Mouse (Mus musculus) left cerebral cortex, postnatal 10 days (tissue): ENCODE data around the gene Tns1. TPM values are rescaled to one million over a fixed set of nuclear protein-coding genes. Genes with fewer than 3 reads are reported as not detected.

Source experiments
- DNase-seq, 2 experiments: peaks; one replicate each; pipeline ENCODE4 v3.0.0; 2021 to 2022; ENCODE audit warnings: low spot score in 2 of 2, mixed read lengths in 1 of 2; ENCODE audit errors: extremely low spot score in 1 of 2
- intact Hi-C: fragments of 180-260 bp; cut with DNase I; formaldehyde crosslinking; loops from one replicate; pipeline ENCODE4 v1.15.1; 2025
- total RNA-seq, 2 experiments: library from RNA; stranded (reverse); gene quantifications; 2 replicates each; pipeline ENCODE4 v1.2.3; 2021

Gene Tns1
- total RNA-seq, 2 experiments from 2014 or later, result 29.3 to 29.8 TPM

DNA sequence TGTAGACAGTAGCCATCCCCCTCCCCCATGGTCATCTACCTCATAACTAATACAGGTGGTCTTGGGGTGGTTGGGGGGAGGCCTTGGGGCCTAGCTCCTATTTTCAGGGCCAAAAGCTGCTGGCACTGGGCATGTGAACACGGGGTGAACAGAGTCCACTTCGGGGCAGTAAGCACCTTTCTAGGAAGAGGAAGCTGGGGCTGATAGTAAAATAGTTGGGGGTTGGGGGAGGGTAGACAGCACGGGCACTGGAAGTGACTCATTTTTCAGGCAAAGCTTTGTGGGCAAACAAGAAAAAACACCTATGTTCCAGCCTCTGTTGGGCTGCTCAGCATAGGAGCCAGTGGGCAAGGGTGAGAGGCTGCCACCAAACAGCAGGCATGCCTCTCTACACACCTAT, 187.7 kb downstream of the Tns1 start:
- intact Hi-C loops, result no loop called here

GRCm38 (mm10) chr1:73935442-73936080, 188.7 kb downstream of the Tns1 start:
- intact Hi-C loops, result no loop called here
- DNase-seq, result peak in 1 of 2 experiments; percentile 17

More for the DNA sequence above, 187.7 kb downstream of the Tns1 start:
- no peak for DNase-seq

DNA sequence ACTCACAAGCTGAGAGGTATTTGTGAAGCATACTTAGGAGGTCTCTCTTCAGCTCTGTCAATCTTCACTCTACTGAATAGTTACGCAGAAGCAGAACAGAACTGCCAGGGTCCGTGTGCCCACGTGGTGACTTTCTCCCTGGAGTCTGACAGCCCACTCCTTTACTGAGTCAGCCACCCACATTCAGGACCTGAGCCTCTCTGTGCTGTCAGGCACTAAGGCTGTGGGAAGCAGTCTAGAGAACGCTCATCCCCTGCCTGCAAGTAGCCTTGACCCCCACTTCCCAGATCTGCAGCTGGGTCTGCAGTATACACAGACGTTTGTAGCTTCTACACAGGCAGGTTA, 191.1 kb downstream of the Tns1 start:
- DNase-seq, result no peak
- intact Hi-C loops, result no loop called here

DNA sequence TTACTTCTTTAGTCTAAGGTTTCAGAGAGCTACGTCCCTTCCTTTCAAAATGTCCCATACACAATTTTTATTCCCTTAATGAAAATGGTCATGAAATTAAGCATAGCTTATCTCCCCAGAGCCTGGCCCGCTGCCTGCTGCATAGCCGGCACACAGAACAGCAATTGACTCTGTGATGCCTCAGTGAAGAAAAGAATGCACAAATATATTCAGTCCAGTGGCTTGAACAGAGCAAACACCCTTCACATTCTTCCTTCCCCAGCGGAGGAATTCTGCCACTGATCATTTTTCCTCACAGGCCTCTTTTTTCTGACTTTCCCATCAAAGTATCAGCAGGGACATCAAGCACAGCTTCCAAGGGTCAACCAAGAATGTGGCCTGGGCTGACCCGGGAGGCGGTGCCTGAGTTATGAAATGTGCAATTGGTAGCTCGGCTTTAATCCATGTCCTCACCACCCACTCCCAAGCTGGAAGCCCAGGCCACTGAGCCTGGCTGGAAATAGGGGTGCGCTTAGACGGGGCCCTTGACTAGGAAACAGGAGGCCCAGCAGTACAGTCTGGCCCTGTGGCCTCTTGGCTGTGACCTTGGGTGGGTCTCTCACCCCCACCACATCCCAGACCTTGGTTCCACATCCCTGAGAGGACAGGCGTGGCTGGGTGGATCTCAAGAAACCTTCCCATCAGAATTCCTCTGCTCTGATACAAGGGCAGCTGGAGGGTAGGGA, 191.7 kb downstream of the Tns1 start:
- intact Hi-C loops, result no loop called here
- peak in 1 of 2 experiments; percentile 67 for DNase-seq

DNA sequence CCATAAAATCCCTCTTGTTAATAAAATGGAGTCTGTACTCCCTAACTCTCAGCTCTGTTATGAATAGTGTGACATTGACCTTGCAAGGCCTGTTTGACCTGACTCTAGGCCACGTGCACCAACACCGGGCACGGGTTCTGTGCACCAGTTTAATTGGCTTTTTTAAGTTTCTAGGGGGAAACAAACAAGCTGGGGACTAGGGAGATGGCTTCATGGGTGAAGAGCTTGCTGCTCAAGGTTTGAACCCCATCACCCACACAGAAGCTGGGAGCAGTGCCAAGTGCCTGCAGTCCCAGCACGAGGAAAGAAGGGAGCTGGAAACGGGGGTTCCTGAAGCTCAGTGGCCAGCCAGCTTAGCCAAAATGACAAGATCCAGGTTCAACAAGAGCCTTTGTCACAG, 192.4 kb downstream of the Tns1 start:
- no peak for DNase-seq
- intact Hi-C loops, result no loop called here

DNA sequence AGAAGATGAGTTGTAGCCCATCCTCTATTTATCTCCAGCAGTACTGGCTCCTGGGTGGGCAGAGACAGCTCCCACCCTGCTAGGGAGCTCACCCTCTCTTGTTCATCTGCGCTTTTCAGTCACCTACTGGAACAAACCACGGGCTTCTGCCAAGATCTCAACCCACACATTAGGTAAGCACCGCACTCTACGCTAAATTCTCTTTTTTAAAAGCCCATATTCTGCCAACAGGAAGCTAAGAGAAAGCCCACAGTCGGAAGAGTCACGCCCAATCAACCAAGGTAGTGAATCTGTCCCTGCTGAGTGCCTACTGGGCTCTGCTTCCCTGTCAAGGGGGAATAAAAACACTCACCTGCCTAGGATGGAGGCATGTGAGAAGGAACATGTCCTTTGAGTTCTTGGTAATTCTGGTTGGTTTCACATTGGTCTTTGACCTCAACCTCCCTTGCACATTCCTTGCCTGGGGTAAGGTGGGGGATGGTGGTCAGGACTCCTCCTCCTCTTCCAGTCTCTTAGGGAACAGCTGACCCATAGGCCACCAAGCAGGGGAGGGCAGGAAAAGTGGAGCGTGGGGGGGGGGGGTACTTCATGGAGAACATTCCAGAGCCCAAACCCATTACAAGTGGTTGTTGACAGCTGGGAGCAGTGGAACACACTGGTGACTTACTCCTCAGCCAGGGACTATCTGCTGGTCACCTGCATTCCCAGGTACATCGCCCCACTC, 193.7 kb downstream of the Tns1 start:
- intact Hi-C loops, result no loop called here

DNA sequence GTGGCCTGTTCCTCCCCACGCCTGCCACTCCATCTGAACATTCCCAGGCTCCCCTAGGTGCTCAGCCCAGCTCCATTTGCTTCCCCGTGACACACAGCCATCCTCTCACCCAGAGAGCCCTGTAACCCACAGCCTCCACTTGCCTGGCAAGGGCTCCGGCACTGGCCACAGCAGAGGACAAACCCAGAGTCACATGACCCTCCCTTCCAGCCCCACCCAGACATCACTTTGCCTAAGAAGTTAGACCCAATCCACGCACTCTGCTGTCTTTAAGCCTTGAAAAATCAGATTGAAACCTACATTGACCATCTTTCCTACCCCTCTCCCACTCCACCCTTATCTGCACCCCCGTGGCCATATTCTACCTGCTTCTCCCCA, 194.3 kb downstream of the Tns1 start:
- intact Hi-C loops, result no loop called here
- no peak for DNase-seq

More for the DNA sequence above, 193.7 kb downstream of the Tns1 start:
- no peak for DNase-seq

DNA sequence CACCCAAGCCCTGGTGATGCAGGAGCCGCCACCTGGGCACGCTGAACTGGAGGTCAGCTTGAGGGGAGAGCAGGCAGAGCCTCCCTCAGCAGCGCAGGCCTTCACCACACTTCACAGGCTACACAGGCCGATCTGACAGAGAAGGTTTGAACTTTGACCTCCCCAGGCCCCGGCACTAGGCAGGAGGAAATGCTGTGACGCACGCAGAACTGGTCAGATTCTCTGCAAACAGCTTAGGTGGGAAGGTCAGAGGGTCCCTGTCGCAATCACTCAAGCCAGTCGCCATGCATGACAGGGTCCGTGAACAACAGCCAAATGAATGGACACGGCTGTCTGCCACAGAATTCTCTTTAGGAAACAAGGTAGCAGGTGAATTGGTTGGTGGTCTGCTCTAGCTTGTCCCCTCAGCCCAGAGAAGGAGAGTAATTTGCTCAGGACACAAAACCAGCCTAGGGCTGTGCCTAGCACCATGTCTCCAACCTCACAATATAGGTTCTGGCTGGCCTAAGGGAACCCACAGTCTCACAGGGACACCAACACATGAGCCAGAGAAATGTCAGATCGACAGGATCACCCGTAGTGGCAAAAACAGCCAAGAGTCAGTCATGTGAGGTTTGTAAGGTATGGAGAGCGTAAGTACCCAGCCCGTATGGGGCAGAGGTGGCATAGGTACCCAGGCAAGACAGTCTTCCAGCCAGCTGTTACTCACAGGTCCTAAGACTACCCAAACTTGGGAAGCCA, 194.9 kb downstream of the Tns1 start:
- DNase-seq, result peak in 1 of 2 experiments; percentile 27
- intact Hi-C loops, result no loop called here

DNA sequence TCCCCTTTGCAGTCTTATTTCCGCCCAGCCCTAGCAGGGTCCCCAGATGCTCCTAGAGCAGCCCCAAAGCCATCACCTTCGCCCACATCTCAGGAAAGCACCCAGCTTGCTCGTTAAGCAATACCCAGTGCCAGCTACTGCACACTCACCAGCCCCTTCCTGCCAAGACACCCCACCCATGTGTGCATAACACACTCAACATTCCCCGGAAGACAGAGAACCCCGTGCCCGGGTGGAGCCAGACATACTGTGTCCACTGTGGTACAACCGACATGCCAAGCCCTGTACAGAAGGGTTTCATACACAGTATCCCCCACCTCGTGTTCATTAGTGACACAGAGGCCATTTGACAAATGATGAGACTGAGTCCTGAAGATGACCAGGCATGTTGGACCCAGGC, 195.9 kb downstream of the Tns1 start:
- intact Hi-C loops, result no loop called here
- DNase-seq, result no peak

GRCm38 (mm10) chr1:73927819-73928218, 196.4 kb downstream of the Tns1 start:
- no peak for DNase-seq
- intact Hi-C loops, result no loop called here

DNA sequence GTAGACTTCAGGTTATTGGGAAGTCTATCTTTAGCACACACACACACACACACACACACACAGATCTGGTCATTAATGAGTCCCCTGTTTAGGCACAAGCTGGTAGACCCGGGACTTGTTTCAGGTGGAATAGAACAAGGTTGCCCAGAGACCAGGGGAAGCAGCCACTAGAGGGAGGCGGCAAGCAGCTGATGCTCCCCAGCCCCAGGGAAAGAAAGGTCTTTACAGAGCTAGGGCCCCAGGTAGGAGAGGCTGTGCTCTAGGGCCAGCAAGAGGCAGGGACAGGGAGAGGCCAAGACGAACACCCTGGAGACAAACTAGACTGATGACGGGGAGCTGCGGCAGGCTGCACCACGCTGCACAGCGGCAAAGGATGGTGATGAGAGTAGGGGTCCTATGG, 198.0 kb downstream of the Tns1 start:
- peak in 1 of 2 experiments; percentile 43 for DNase-seq
- intact Hi-C loops, result no loop called here

- DNase-seq, result no peak
- intact Hi-C loops, result no loop called here
Measured at GRCm38 (mm10) chr1:73924871-73925610, 199.2 kb downstream of the Tns1 start.

DNA sequence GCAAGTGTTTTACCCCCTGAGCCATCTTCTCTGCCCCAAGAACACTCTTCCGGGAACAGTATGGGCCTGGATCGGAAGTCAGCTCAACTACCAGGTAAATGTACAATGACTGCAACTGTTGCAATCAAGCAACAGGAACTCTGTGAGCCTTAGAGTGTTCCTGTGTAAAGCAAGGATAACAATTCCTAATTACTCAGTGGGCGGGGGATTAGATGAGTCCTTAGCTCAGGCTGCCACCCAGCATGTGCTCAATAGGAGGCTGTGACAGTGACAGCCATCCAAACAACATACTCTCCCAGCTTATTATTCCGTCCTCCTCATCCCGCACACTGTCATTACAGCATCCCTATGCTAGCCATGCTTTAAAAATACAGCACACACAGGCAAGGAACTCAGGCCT, 200.0 kb downstream of the Tns1 start:
- intact Hi-C loops, result no loop called here
- DNase-seq, result no peak

DNA sequence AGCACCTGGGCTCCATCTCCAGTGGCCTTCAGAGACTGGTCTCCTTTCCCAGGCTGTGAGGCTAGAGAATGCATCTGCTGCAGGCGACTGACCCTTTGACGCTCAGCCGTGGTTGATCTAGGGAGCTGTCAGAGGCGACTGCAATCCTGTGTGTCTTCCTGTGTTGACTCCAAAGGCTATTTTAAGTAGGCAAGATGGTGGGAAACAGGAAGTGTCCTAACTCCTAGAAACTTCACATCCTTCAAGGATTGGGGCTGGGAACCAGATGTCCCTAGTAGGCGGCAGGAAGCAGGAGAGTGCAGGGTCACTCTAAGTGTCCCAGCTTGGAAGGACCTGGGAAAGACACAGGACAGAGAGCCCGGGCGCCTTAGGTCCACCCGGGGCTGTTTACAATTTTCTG, 201.1 kb downstream of the Tns1 start:
- intact Hi-C loops, result no loop called here
- peak in 1 of 2 experiments; percentile 62 for DNase-seq

DNA sequence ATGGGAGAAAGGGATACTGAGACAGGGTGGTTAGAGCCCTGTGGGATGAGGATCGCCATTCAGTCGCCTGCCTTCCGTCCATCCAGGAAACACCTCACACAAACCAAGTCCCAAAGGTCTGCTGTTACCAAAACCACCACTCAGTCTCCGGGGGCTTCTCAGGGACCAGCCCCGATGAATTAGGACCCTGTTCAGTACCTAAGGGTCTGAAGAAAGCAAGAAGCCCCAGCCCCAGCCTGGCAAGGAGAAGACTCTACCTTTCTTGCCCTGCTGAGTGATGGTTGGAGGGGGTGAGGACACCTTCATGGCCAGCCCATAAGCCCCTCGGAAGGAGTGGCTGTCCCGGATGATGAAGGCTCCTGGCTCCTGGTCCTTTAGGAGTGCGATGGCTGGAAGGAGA, 203.5 kb downstream of the Tns1 start:
- intact Hi-C loops, result no loop called here

DNA sequence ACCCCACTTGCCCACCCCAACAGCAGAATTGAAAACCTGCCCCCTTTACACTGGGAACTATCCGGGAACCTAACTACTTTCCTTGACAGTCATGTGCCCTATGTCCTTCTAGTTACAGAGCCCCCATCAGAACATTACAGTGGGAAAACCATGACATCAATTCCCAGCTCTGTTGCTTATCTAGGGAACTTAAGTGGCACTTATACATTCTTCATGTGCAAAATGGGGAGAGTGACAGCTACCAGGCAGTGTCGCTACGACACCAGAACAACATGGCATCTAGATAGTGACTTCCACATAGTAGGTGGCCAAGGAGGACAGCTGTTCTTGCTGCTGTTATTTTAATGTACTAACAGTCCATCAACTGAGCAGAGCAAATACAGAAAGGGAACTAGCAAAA, 204.3 kb downstream of the Tns1 start:
- intact Hi-C loops, result no loop called here

More for the DNA sequence above, 203.5 kb downstream of the Tns1 start:
- DNase-seq, result peak in 1 of 2 experiments; percentile 12

DNA sequence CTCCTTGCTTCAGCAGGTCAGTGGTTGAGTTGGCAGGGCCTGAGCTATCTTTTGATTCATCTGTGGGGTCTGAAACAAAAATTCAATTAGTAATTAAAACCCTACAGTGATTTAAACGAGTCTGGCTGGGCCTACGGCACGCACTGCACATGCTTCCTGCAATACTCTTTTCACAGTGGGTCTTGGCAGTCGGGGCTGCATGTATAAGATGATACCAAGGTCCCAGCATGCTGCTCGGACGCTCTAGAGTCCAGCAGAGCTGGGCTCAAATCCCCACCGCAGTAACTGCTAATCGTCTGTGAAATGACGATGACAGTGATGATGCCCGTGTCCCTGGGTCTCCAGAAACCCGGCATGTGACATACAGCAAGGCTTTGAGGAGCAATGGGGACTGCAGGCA, 206.2 kb downstream of the Tns1 start:
- peak in 1 of 2 experiments; percentile 11 for DNase-seq
- intact Hi-C loops, result no loop called here

More for the DNA sequence above, 204.3 kb downstream of the Tns1 start:
- no peak for DNase-seq

DNA sequence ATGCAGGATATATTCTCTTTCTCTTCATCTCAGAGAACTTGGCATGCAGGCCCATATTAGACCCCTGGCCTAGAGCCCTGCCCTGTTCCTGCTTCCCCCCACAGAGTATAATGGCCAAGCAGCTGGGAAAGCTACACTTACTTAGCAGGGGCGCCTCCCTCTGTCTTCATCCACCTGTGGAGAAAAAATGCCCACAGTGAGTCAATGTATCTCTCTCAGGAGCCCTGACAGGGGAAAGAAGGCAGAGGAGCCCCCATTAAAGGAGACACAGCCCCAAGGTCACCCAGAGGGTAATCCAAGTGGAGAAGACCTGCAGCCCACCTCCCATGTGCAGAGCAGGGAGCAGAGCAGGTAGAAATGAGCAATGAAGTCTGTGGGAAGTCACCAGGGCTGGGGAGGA, 208.0 kb downstream of the Tns1 start:
- intact Hi-C loops, result no loop called here
- peak in 1 of 2 experiments; percentile 9 for DNase-seq
